Mouse (Mus musculus) hindbrain, embryonic 11.5 days (tissue): ENCODE data around the gene Paqr6. TPM values are rescaled to one million over a fixed set of nuclear protein-coding genes. Genes with fewer than 3 reads are reported as not detected.

Source experiments
- ATAC-seq: fragments of 200-750 bp; cut with Nextera tagmentation; 2 replicates; pipeline ENCODE4 v1.8.0; 2017; ENCODE audit warnings: mild to moderate bottlenecking, moderate TSS enrichment, moderate library complexity; ENCODE audit not compliant: low FRiP score
- DNase-seq: peaks from one replicate; pipeline ENCODE4 v3.0.0-alpha.2; 2015; ENCODE audit warnings: low spot score
- H3K27ac ChIP-seq: fragments of 300-500 bp; sonication (generic); 2 replicates; pipeline ENCODE4 v1.5.1; 2014; ENCODE audit warnings: mild to moderate bottlenecking, low read depth, low read length
- H3K27me3 ChIP-seq: fragments of 300-500 bp; sonication (generic); 2 replicates; pipeline ENCODE4 v1.6.1; 2014; ENCODE audit warnings: mild to moderate bottlenecking, low read length, moderate library complexity, mixed read lengths; ENCODE audit not compliant: control insufficient read depth, insufficient read depth
- H3K36me3 ChIP-seq: fragments of 300-500 bp; sonication (generic); 2 replicates; pipeline ENCODE4 v1.6.1; 2014; ENCODE audit warnings: mild to moderate bottlenecking, low read length, moderate library complexity, mixed read lengths; ENCODE audit not compliant: control insufficient read depth, insufficient read depth
- H3K4me1 ChIP-seq: fragments of 300-500 bp; sonication (generic); replicated peaks from 2 replicates; pipeline ENCODE4 v1.6.1; 2014; ENCODE audit warnings: low read length, mixed read lengths; ENCODE audit not compliant: control insufficient read depth, insufficient read depth
- H3K4me2 ChIP-seq: fragments of 300-500 bp; sonication (generic); replicated peaks from 2 replicates; pipeline ENCODE4 v1.6.1; 2014; ENCODE audit warnings: mild to moderate bottlenecking, low read depth, low read length
- H3K4me3 ChIP-seq: fragments of 300-500 bp; sonication (generic); 2 replicates; pipeline ENCODE4 v1.5.1; 2014; ENCODE audit warnings: low read depth, low read length
- H3K9ac ChIP-seq: fragments of 300-500 bp; sonication (generic); 2 replicates; pipeline ENCODE4 v1.6.1; 2014; ENCODE audit warnings: low read depth, low read length
- H3K9me3 ChIP-seq: fragments of 300-500 bp; sonication (generic); 2 replicates; pipeline ENCODE4 v1.6.1; 2016; ENCODE audit warnings: low read length; ENCODE audit not compliant: control insufficient read depth
- WGBS: fragments of 180-500 bp; shearing (Covaris S2); extraction: QIAGEN DNeasy Blood & Tissue Kit; methylation state at CpG from one replicate; pipeline ENCODE4 v1.1.7; 2014; 5-methylcytosine and 5-hydroxymethylcytosine counted together
- polyA plus RNA-seq: library from polyadenylated mRNA; unstranded; fragments of >200 nt; fragmentation: Nextera tagmentation; extraction: Ambion mirVana; gene quantifications from 2 replicates; pipeline ENCODE4 v1.2.1, GENCODE M21; 2014

The Paqr6 gene
- polyA plus RNA-seq, 1 experiment from 2014 or later = 1.3 TPM

DNA sequence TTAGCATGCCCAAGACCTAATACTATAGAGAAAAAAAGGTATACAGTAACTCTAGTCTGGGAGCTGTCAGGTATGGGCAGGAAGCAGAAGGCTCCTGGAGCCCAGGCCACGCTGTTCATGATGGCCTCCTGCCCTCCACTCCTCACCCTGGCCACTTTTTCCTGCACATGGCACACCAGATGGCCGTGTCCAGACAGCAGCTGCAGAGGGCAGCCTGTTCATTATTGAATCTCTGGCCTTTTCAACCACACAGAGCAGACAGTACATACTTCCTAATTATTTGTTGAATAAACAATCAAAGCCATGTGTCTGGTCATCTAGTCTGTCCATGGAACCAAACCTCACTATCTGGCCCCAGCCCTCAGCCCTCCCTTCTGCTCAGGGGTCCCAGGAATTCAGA, 34.3 kb downstream of the Paqr6 start:
- Histone ChIP-seq H3K27ac (no peak overlapping the region), H3K27me3 (no peaks in the 10 kb centered on the region), H3K4me3 (no peak overlapping the region), H3K9me3 (no peaks in the 10 kb centered on the region), H3K36me3 (no peaks in the 10 kb centered on the region), H3K4me2 (no peak overlapping the region), H3K9ac (no peak overlapping the region), H3K4me1 (no peaks in the 10 kb centered on the region)
- 67% methylated on average over 2 of the region's 2 CpGs for WGBS
- no peak for DNase-seq
- no peak for ATAC-seq

- Histone ChIP-seq H3K4me2 (no peak overlapping the region), H3K36me3 (0 out of 2 replicates have a peak, but pooled peaks cover 2% of the 10 kb centered on the region), H3K4me3 (no peak overlapping the region), H3K9me3 (no peaks in the 10 kb centered on the region), H3K4me1 (peaks cover 1% of the 10 kb centered on the region; the same call in 1 of the 2 replicates), H3K27me3 (no peaks in the 10 kb centered on the region), H3K27ac (no peak overlapping the region), H3K9ac (no peak overlapping the region)
- ATAC-seq (no peak), DNase-seq (no peak)
- WGBS = 94% methylated on average over 10 of the region's 10 CpGs
These were observed 39.3 kb downstream of the Paqr6 start for GRCm38 (mm10) chr3:88403522-88404230.

DNA sequence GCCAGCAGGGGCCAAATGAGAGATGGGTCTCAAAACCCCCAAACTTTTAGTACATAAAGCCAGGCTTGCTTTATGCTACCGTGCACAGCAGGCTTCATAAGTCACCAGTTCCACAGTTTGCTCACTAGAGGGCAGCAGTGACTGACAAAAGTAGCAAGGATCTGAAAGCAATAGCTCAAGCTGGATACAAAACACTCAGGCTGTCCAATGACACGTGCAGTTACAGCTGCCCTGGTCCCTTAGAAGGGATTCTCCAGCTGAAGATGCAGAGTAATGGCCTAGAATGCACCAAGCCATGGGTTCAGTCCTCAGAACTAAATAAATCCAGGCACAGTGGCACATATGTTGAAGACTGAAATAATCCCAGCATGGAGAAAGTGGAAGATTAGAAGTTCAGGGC, 42.7 kb downstream of the Paqr6 start:
- no peak; the same call in 1 of the 2 replicates for ATAC-seq
- WGBS = 0% methylated on average over 2 of the region's 2 CpGs

DNA sequence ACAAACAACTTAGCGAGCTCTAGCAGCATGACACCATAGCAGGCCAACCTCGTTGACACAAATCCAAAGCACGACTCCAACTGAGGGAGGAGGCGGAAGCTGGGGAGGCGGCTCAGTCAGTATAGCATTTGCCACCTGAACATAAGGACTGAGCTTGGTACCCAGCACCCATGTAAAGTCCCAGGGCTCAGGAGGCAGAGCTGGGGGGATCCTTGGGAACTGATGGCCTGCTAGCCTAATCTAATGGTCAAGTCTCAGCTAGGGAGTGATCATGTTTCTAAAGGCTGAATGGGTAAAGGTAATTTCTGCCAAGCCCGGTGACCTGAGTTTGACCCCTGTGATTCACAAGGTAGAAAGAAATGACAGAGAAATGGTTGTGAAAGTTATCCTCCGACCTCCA, 43.1 kb downstream of the Paqr6 start:
- Histone ChIP-seq H3K27ac (no peak overlapping the region), H3K9ac (no peak overlapping the region), H3K36me3 (peaks cover 2% of the 10 kb centered on the region; the same call in 1 of the 2 replicates), H3K4me1 (peaks cover 2% of the 10 kb centered on the region), H3K27me3 (no peaks in the 10 kb centered on the region), H3K9me3 (no peaks in the 10 kb centered on the region), H3K4me2 (no peak overlapping the region), H3K4me3 (no peak overlapping the region)
- ATAC-seq (no peak), DNase-seq (no peak)
- WGBS = 62% methylated on average over 7 of the region's 7 CpGs

More for the DNA sequence above, 42.7 kb downstream of the Paqr6 start:
- no peak overlapping the region for H3K9ac ChIP-seq
- H3K27me3 ChIP-seq = no peaks in the 10 kb centered on the region
- H3K4me1 ChIP-seq = peaks cover 2% of the 10 kb centered on the region
- 0 out of 2 replicates have a peak, but pooled peaks cover 2% of the 10 kb centered on the region for H3K36me3 ChIP-seq
- H3K9me3 ChIP-seq = no peaks in the 10 kb centered on the region
- DNase-seq = peak; percentile 85
- H3K4me2 ChIP-seq = no peak overlapping the region
- no peak overlapping the region for H3K27ac ChIP-seq
- no peak overlapping the region for H3K4me3 ChIP-seq

DNA sequence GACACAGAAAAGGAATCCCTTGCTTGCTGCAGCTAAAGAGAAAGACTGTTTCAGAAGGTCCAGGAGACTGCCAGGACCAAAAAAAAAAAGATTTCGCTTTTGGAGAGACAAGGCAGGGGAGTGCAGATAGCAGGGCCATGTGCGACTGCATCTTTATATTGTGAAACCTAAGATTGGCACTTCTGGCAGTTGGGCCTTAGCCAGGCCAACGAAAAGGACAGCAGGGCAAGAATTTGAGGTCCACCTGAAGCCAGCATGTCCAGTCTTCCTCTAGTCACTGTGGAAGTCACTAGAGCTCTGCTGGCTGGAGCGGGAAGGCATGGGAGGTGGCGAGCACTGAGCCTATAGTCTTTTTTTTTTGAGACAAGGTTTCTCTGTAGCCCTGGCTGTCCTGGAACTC, 44.6 kb downstream of the Paqr6 start:
- ATAC-seq (no peak), DNase-seq (no peak)
- Histone ChIP-seq H3K4me2 (peak overlapping the region; percentile 74), H3K27ac (no peak overlapping the region), H3K9ac (peak overlapping the region; percentile 90; the same call in 1 of the 2 replicates), H3K4me1 (peaks cover 2% of the 10 kb centered on the region), H3K9me3 (no peaks in the 10 kb centered on the region), H3K4me3 (peak overlapping the region; percentile 65), H3K36me3 (peaks cover under 1% of the 10 kb centered on the region), H3K27me3 (no peaks in the 10 kb centered on the region)
- 61% methylated on average over 5 of the region's 5 CpGs for WGBS

GRCm38 (mm10) chr3:88409741-88410644, 45.6 kb downstream of the Paqr6 start, which contains the start of gene Pmf1:
Gene Pmf1 (minus strand): TSS chr3:88410331.
- H3K9ac ChIP-seq = peak within 1 kb of the TSS; percentile 90
- peaks cover 2% of the 10 kb centered on the region for H3K4me1 ChIP-seq
- no peaks in the 10 kb centered on the region for H3K27me3 ChIP-seq
- no peaks in the 10 kb centered on the region for H3K9me3 ChIP-seq
- DNase-seq (peak; percentile 89), ATAC-seq (peak; percentile 94)
- peak within 1 kb of the TSS; percentile 82 for H3K27ac ChIP-seq
- peak within 1 kb of the TSS; percentile 74 for H3K4me2 ChIP-seq
- peak within 1 kb of the TSS; percentile 65 for H3K4me3 ChIP-seq
- WGBS = under 1% methylated on average over 54 of the region's 54 CpGs
- no peaks in the 10 kb centered on the region; the same call in none of the 2 replicates for H3K36me3 ChIP-seq

- Histone ChIP-seq H3K36me3 (no peaks in the 10 kb centered on the region; the same call in none of the 2 replicates), H3K4me3 (peak overlapping the region; percentile 65; the same call in 1 of the 2 replicates), H3K4me1 (peaks cover 2% of the 10 kb centered on the region), H3K27me3 (no peaks in the 10 kb centered on the region), H3K9me3 (no peaks in the 10 kb centered on the region), H3K9ac (peak overlapping the region; percentile 90; the same call in 1 of the 2 replicates), H3K4me2 (peak overlapping the region; percentile 74), H3K27ac (no peak overlapping the region)
- DNase-seq = no peak
- 27% methylated on average over 7 of the region's 7 CpGs for WGBS
- ATAC-seq = no peak
These were observed 46.3 kb downstream of the Paqr6 start for GRCm38 (mm10) chr3:88410645-88411031.

- Histone ChIP-seq H3K27ac (no peak overlapping the region), H3K4me3 (no peak overlapping the region), H3K27me3 (no peaks in the 10 kb centered on the region), H3K36me3 (peaks cover 1% of the 10 kb centered on the region), H3K9me3 (no peaks in the 10 kb centered on the region), H3K4me1 (peaks cover 2% of the 10 kb centered on the region), H3K9ac (no peak overlapping the region), H3K4me2 (no peak overlapping the region)
- 90% methylated on average over 4 of the region's 4 CpGs for WGBS
- no peak for DNase-seq
- no peak for ATAC-seq
These were observed 47.3 kb downstream of the Paqr6 start for GRCm38 (mm10) chr3:88411681-88412080.
